Mouse (Mus musculus): ENCODE measurements at regions not wholly inside any gene's neighbourhood (a gene's known extent, or its start where the extent isn't known, plus 50 kb on each side); places are given as distances from the start of the nearest gene placed in this dataset.

DNA sequence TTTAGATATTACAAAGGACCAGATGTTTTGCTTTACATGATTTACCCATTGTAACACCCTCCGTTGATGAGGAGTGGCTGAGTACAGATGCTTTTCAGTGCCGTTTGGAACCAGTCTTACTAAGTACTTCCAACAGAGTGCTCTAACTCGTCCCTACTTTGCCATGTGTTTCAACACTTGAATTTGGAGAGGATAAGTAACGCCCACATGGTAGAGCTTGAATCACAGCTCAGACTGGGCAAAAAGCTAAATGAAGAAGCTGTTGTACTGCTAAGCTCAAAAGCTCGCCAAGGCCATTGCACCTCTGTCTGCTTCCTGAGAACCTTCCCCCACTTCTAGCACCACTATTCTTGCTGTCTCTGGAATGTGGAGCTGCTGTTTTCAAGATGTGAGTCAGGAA, 471.1 kb downstream of the Nfib start:
- no peaks in the 10 kb centered on the region for H3K36me3 ChIP-seq
- H3K4me2 ChIP-seq (replicated peaks): no peak overlapping the region
- H3K4me1 ChIP-seq: no peaks in the 10 kb centered on the region
- H3K9ac ChIP-seq (replicated peaks): no peak overlapping the region
- WGBS: 80% methylated on average over 5 of the region's 5 CpGs
- no peaks in the 10 kb centered on the region for H3K27me3 ChIP-seq
- ATAC-seq (replicated peaks): no peak
- no peak overlapping the region for H3K4me3 ChIP-seq
- H3K27ac ChIP-seq (replicated peaks): no peak overlapping the region
- no peaks in the 10 kb centered on the region for H3K9me3 ChIP-seq

DNA sequence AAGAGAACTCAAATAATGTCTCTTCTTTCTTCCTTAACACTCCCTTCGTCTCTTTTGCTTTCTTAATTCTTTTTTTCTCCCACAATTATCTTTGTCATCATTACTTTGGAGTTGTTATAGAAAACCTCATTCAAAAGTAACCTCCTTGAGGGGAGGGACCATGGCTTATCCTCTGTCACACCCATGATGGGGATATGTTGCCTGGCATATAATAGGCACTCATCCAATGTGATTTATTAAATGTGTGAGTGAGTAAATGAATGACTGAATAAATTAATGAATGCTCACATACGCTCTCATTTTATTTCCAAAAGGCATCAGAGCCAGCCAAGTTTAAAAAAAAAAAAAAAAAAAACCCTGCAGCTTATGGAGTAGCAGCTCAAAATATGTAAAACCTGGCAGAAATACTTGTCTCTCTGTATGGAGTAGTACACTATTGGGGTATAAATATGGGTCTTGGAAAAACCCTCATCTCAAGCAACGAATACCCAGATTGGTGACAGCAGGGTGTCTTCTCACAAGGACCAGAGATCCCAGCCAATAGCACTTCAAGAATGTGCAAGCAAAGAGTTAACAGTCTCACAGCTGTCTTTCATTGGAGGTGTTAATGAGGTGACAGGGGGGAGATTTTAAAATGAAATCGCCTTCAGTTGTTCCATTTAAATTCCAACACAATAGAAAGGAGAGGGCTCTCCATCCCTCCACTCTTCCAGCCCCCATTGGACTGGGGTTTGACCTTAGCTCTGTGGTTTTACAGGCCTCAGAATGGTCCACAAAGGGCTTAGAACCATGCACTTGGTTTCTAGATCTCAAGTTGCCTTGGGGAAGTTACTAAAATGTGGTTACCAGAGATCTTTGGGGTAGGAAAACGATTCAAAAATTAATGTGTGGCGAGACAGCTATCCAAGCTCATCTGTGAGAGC, 479.1 kb downstream of the Nfib start:
- Histone ChIP-seq H3K9me3 (no peaks in the 10 kb centered on the region), H3K4me1 (no peaks in the 10 kb centered on the region), H3K4me2 (replicated peaks) (no peak overlapping the region), H3K27me3 (no peaks in the 10 kb centered on the region), H3K9ac (replicated peaks) (no peak overlapping the region), H3K27ac (replicated peaks) (peak overlapping the region; percentile 84), H3K36me3 (no peaks in the 10 kb centered on the region), H3K4me3 (no peak overlapping the region)
- 52% methylated on average over 6 of the region's 6 CpGs for WGBS
- peak; percentile 94 for ATAC-seq (replicated peaks)

- Histone ChIP-seq H3K4me1 (peaks cover 12% of the 10 kb centered on the region), H3K27ac (replicated peaks) (no peak overlapping the region), H3K9ac (replicated peaks) (no peak overlapping the region), H3K4me3 (no peak overlapping the region), H3K9me3 (no peaks in the 10 kb centered on the region), H3K27me3 (no peaks in the 10 kb centered on the region), H3K4me2 (replicated peaks) (no peak overlapping the region), H3K36me3 (no peaks in the 10 kb centered on the region)
- 26% methylated on average over 8 of the region's 8 CpGs for WGBS
- no peak for ATAC-seq (replicated peaks)
Observed at GRCm38 (mm10) chr4:82220724-82221123, 484.8 kb downstream of the Nfib start.

GRCm38 (mm10) chr4:82220120-82220714, 485.3 kb downstream of the Nfib start:
- H3K4me3 ChIP-seq: no peak overlapping the region
- no peak for ATAC-seq (replicated peaks)
- no peaks in the 10 kb centered on the region for H3K27me3 ChIP-seq
- H3K27ac ChIP-seq (replicated peaks): no peak overlapping the region
- WGBS: 82% methylated on average over 7 of the region's 7 CpGs
- H3K9me3 ChIP-seq: no peaks in the 10 kb centered on the region
- H3K4me1 ChIP-seq: peaks cover 12% of the 10 kb centered on the region
- H3K4me2 ChIP-seq (replicated peaks): no peak overlapping the region
- no peaks in the 10 kb centered on the region for H3K36me3 ChIP-seq
- H3K9ac ChIP-seq (replicated peaks): no peak overlapping the region

- H3K4me3 ChIP-seq: no peak overlapping the region
- H3K27ac ChIP-seq (replicated peaks): no peak overlapping the region
- no peaks in the 10 kb centered on the region for H3K27me3 ChIP-seq
- no peak overlapping the region for H3K9ac ChIP-seq (replicated peaks)
- no peaks in the 10 kb centered on the region for H3K36me3 ChIP-seq
- ATAC-seq (replicated peaks): no peak
- H3K9me3 ChIP-seq: no peaks in the 10 kb centered on the region
- WGBS: 85% methylated on average over 6 of the region's 6 CpGs
- H3K4me1 ChIP-seq: peaks cover 12% of the 10 kb centered on the region
- H3K4me2 ChIP-seq (replicated peaks): no peak overlapping the region
Observed at GRCm38 (mm10) chr4:82218616-82219015, 486.9 kb downstream of the Nfib start.

DNA sequence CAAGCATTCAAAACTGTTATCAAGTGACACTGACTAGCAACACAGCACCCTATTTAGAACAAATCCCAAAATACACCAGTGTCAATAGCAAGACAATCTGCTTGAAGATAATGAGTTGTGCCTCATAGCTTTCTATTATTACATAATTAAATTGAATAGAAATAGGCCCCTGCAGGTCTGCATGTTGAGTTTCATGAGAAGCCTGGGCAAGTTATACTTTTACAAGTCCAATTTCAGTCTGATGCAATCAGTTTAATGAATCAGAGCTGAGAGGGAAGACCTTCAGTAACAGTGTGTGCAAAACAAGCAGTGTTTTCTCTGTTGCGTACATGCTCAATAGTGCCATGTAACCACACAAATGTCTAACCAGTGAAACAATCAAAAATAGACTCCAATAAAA, 498.5 kb downstream of the Nfib start:
- no peak overlapping the region for H3K9ac ChIP-seq (replicated peaks)
- no peak overlapping the region for H3K4me3 ChIP-seq
- no peak overlapping the region for H3K27ac ChIP-seq (replicated peaks)
- H3K4me1 ChIP-seq: no peaks in the 10 kb centered on the region
- ATAC-seq (replicated peaks): no peak
- H3K27me3 ChIP-seq: no peaks in the 10 kb centered on the region
- H3K9me3 ChIP-seq: no peaks in the 10 kb centered on the region
- H3K4me2 ChIP-seq (replicated peaks): no peak overlapping the region
- H3K36me3 ChIP-seq: no peaks in the 10 kb centered on the region
- WGBS: 87% methylated on average over 1 of the region's 1 CpGs

DNA sequence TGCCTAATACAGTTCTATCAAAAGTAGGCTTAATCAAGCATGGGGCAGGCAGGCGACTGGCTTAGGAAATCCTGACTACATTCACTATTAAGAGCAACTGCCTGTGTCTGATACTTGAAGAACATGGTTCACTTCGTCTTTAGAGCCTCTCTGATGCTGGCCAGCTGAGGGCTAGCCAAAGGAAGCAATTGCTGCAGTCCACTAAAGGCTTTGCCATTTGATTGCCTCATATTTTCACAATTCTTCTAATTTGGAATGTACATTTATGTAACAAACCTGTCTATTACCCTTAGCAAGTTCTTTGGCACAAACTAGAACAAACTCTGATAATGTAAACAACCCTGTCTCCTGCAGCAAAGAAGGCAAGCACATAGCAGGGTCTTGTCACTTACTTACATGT, 505.2 kb downstream of the Nfib start:
- 67% methylated on average over 2 of the region's 2 CpGs for WGBS
- Histone ChIP-seq H3K4me1 (no peaks in the 10 kb centered on the region), H3K9ac (replicated peaks) (no peak overlapping the region), H3K36me3 (no peaks in the 10 kb centered on the region), H3K4me2 (replicated peaks) (no peak overlapping the region), H3K27ac (replicated peaks) (no peak overlapping the region), H3K4me3 (no peak overlapping the region), H3K27me3 (no peaks in the 10 kb centered on the region), H3K9me3 (no peaks in the 10 kb centered on the region)
- ATAC-seq (replicated peaks): no peak

DNA sequence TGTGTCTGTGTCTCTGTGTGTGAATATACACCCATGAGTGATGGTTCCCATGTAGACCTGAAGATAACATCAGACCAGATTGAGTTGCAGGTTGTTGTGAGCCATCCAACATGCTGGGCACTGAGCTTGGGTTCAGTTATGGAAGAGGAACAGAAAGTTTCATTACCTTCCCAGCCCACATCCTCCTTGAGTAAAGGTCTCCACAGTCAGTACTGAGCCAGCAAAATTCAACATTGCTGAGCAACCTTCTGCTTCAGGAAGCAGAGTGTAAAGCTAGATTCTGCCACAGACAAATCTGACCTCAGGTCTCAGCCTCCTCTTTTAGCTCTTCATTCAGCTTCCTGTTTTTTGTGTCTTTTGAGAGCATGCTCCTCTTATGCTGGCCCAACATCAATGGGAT, 506.4 kb downstream of the Nfib start:
- H3K27me3 ChIP-seq: no peaks in the 10 kb centered on the region
- H3K9me3 ChIP-seq: no peaks in the 10 kb centered on the region
- H3K4me2 ChIP-seq (replicated peaks): no peak overlapping the region
- ATAC-seq (replicated peaks): no peak
- no peaks in the 10 kb centered on the region for H3K4me1 ChIP-seq
- H3K9ac ChIP-seq (replicated peaks): no peak overlapping the region
- H3K27ac ChIP-seq (replicated peaks): no peak overlapping the region
- no peak overlapping the region for H3K4me3 ChIP-seq
- no peaks in the 10 kb centered on the region for H3K36me3 ChIP-seq

DNA sequence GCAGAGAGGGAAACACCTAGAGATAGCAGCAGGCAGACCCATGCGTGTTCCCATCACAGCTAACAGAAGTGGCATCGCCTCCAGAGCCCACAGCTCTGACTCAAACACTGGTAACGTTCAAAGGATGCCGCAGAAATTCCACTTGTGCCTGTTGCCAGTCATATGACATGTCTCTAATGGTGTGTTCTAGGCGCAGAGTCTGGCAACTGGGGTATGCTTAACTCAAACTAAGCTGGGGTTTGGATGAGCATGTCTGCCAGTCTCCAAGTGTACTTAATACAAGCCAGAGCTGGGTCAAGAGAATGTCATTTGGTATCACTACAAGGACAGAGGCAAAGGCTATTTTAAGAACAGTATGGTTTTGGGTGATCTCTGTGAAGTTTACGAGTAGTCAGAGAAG, 507.9 kb downstream of the Nfib start:
- 82% methylated on average over 6 of the region's 6 CpGs for WGBS
- no peaks in the 10 kb centered on the region for H3K36me3 ChIP-seq
- H3K4me3 ChIP-seq: no peak overlapping the region
- H3K27me3 ChIP-seq: no peaks in the 10 kb centered on the region
- no peaks in the 10 kb centered on the region for H3K4me1 ChIP-seq
- no peaks in the 10 kb centered on the region for H3K9me3 ChIP-seq
- no peak for ATAC-seq (replicated peaks)
- 0 out of 2 replicates have a peak overlapping the region, but pooled peaks have one; percentile 18 for H3K27ac ChIP-seq (replicated peaks)
- no peak overlapping the region for H3K9ac ChIP-seq (replicated peaks)
- H3K4me2 ChIP-seq (replicated peaks): no peak overlapping the region

DNA sequence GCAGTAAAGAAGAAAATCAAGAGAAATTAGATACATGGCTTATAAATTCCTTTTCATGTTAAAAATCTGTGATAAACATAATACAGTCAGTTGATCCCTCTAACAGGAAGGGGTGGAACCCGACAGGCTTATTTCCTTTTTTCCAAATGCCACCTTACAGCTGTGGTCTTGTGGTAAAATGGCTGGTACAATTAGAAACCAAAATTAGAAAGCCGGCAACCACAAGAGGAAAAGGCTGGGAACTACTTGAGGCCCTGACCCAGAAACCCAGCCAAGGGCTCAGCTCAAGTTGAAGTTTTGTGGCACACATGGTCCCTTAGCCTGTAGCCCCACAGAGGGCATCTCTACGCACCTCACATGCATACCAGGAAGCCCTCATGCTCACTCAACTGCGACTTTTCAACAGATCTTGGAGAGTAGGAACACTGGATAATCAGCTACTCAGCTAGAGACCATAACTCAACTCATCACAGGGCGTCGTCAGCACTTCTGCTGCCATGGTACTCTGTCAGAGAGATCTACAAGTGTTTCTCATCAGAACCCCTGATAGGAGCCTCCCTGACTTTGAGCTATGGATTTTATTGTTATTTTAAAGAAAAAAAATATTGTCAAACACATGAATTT, 509.4 kb downstream of the Nfib start:
- H3K4me1 ChIP-seq: no peaks in the 10 kb centered on the region
- no peak for ATAC-seq (replicated peaks)
- WGBS: 89% methylated on average over 6 of the region's 6 CpGs

DNA sequence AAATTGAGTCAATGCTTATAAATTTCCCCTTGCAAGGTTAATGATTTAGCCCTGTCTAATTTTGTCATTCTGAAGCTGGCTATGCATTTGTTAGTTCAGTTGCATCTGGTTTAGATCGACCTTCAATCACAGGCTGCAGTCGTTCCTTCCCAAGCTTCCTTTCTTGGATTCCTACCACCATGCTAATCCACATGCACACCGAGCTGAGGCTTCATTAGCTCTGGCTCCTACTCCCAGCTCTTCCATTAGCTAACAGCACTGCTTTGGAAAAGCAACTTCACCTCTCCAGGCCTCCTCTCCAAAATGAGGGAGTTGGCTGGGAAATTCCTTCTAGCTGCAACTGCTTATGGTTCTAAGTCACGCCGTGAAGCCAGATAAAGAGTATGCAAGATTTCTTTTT, 511.6 kb downstream of the Nfib start:
- Histone ChIP-seq H3K4me2 (replicated peaks) (no peak overlapping the region), H3K9me3 (no peaks in the 10 kb centered on the region), H3K4me1 (no peaks in the 10 kb centered on the region), H3K36me3 (no peaks in the 10 kb centered on the region), H3K4me3 (no peak overlapping the region), H3K27me3 (no peaks in the 10 kb centered on the region), H3K9ac (replicated peaks) (no peak overlapping the region), H3K27ac (replicated peaks) (no peak overlapping the region)
- WGBS: 69% methylated on average over 5 of the region's 5 CpGs
- no peak for ATAC-seq (replicated peaks)

More for the DNA sequence above, 509.4 kb downstream of the Nfib start:
- Histone ChIP-seq H3K9ac (replicated peaks) (no peak overlapping the region), H3K27ac (replicated peaks) (no peak overlapping the region), H3K4me2 (replicated peaks) (no peak overlapping the region), H3K27me3 (no peaks in the 10 kb centered on the region), H3K9me3 (no peaks in the 10 kb centered on the region), H3K36me3 (no peaks in the 10 kb centered on the region), H3K4me3 (no peak overlapping the region)

GRCm38 (mm10) chr4:82186892-82187291, 518.7 kb downstream of the Nfib start:
- ATAC-seq (replicated peaks): no peak
- no peaks in the 10 kb centered on the region for H3K4me1 ChIP-seq
- H3K4me2 ChIP-seq (replicated peaks): no peak overlapping the region
- WGBS: 97% methylated on average over 3 of the region's 3 CpGs
- H3K9ac ChIP-seq (replicated peaks): no peak overlapping the region
- no peaks in the 10 kb centered on the region for H3K27me3 ChIP-seq
- H3K36me3 ChIP-seq: no peaks in the 10 kb centered on the region
- no peak overlapping the region for H3K4me3 ChIP-seq
- H3K9me3 ChIP-seq: no peaks in the 10 kb centered on the region
- no peak overlapping the region for H3K27ac ChIP-seq (replicated peaks)
